Mouse (Mus musculus): ENCODE measurements around the gene Fgf8. TPM values are rescaled to one million over a fixed set of nuclear protein-coding genes. Genes with fewer than 3 reads are reported as not detected.

The Fgf8 gene
- not detected for total RNA-seq (2021)
- long read RNA-seq, experiment 1 = 0 reads
- long read RNA-seq, experiment 2 = 0 reads

- DNase-seq = no peak
- intact Hi-C loops (cut with DNase I) = loop anchor here (5.0 kb wide), 1 partner anchor 45 kb away; no protein-coding TSS in a partner anchor
Observed at GRCm38 (mm10) chr19:45742218-45742983, at the start of gene Fgf8. TSS of gene Fgf8 (minus strand) at chr19:45742915.

GRCm38 (mm10) chr19:45792404-45792803 is 49.7 kb upstream of the Fgf8 start:
- DNase-seq = no peak
- intact Hi-C loops (cut with DNase I) = no loop called here

GRCm38 (mm10) chr19:45789888-45790874 is 47.5 kb upstream of the Fgf8 start:
- DNase-seq = no peak
- intact Hi-C loops (cut with DNase I) = no loop called here

GRCm38 (mm10) chr19:45789365-45789764 is 46.6 kb upstream of the Fgf8 start:
- DNase-seq = no peak
- intact Hi-C loops (cut with DNase I) = no loop called here

GRCm38 (mm10) chr19:45788337-45788736 is 45.6 kb upstream of the Fgf8 start:
- intact Hi-C loops (cut with DNase I) = no loop called here
- DNase-seq = no peak

GRCm38 (mm10) chr19:45787450-45787849 is 44.7 kb upstream of the Fgf8 start:
- intact Hi-C loops (cut with DNase I) = no loop called here
- no peak for DNase-seq

GRCm38 (mm10) chr19:45785470-45785869 is 42.8 kb upstream of the Fgf8 start:
- intact Hi-C loops (cut with DNase I) = no loop called here
- no peak for DNase-seq

GRCm38 (mm10) chr19:45783933-45784576 is 41.3 kb upstream of the Fgf8 start:
- intact Hi-C loops (cut with DNase I) = no loop called here
- no peak for DNase-seq

- intact Hi-C loops (cut with DNase I) = no loop called here
Observed at GRCm38 (mm10) chr19:45783181-45783932, 40.6 kb upstream of the Fgf8 start, which contains the start of gene Mgea5. TSS of gene Mgea5 (minus strand) at chr19:45783837.

GRCm38 (mm10) chr19:45782315-45783001 is 39.7 kb upstream of the Fgf8 start:
- intact Hi-C loops (cut with DNase I) = no loop called here

More at GRCm38 (mm10) chr19:45783181-45783932, 40.6 kb upstream of the Fgf8 start, which contains the start of gene Mgea5:
- DNase-seq = peak; percentile 94 to 97

GRCm38 (mm10) chr19:45781676-45782075 is 39.0 kb upstream of the Fgf8 start:
- intact Hi-C loops (cut with DNase I) = no loop called here
- DNase-seq = no peak

More at GRCm38 (mm10) chr19:45782315-45783001, 39.7 kb upstream of the Fgf8 start:
- DNase-seq = peak; percentile 52 to 55

GRCm38 (mm10) chr19:45780350-45780915 is 37.7 kb upstream of the Fgf8 start:
- DNase-seq = no peak
- intact Hi-C loops (cut with DNase I) = no loop called here

GRCm38 (mm10) chr19:45775486-45775885 is 32.8 kb upstream of the Fgf8 start:
- intact Hi-C loops (cut with DNase I) = no loop called here
- no peak for DNase-seq

GRCm38 (mm10) chr19:45771501-45771900 is 28.8 kb upstream of the Fgf8 start:
- DNase-seq = no peak
- intact Hi-C loops (cut with DNase I) = no loop called here

GRCm38 (mm10) chr19:45760810-45761209 is 18.1 kb upstream of the Fgf8 start:
- intact Hi-C loops (cut with DNase I) = no loop called here

GRCm38 (mm10) chr19:45758671-45759070 is 16.0 kb upstream of the Fgf8 start:
- intact Hi-C loops (cut with DNase I) = no loop called here
- no peak for DNase-seq

More at GRCm38 (mm10) chr19:45760810-45761209, 18.1 kb upstream of the Fgf8 start:
- no peak for DNase-seq

GRCm38 (mm10) chr19:45753551-45753950 is 10.8 kb upstream of the Fgf8 start:
- intact Hi-C loops (cut with DNase I) = no loop called here
- DNase-seq = no peak

GRCm38 (mm10) chr19:45751881-45752280 is 9.2 kb upstream of the Fgf8 start:
- intact Hi-C loops (cut with DNase I) = no loop called here

More at GRCm38 (mm10) chr19:45751881-45752280, 9.2 kb upstream of the Fgf8 start:
- no peak for DNase-seq
